8 mouse cellular contexts compared by ENCODE assay signal in genomic region chr2:80446308-80447151, GRCm38 (mm10). TPM values are rescaled to one million over a fixed set of nuclear protein-coding genes. Genes with fewer than 3 reads are reported as not detected.
A peak's percentile ranks its signal among the peaks of the same experiment; 100 is the strongest.
DNase-seq lines count a peak whose midpoint lies in the region; ATAC-seq lines count a peak whose summit lies in the region.

No protein-coding gene starts in this region.

- ATAC-seq in embryonic facial prominence, embryonic 13.5 days (ENCODE audit: insufficient number of reproducible peaks, insufficient read depth, low FRiP score, low TSS enrichment, low read depth): peak; percentile 28
- peak; percentile 49; the same call in 1 of the 2 replicates for ATAC-seq in heart, embryonic 14.5 days (ENCODE audit: insufficient number of reproducible peaks, insufficient read depth, low FRiP score, low read depth)
- peak; percentile 77 for ATAC-seq in kidney, embryonic 15.5 days (replicated peaks; ENCODE audit: low FRiP score)
- no peak for ATAC-seq in liver, embryonic 15.5 days (ENCODE audit: insufficient read depth)

- peaks cover 16% of the 10 kb centered on the region for H3K4me1 ChIP-seq in embryonic facial prominence, embryonic 13.5 days
- 0 out of 4 replicates have a peak, but pooled peaks cover 0 to 2% of the 10 kb centered on the region in 2 experiments for H3K4me1 ChIP-seq in heart, embryonic 14.5 days (ENCODE audit: control insufficient read depth in 2 of 2, insufficient read depth in 2 of 2, low read length in 2 of 2)
- H3K4me1 ChIP-seq in kidney, embryonic 15.5 days: peaks cover 32% of the 10 kb centered on the region
- H3K4me1 ChIP-seq in liver, embryonic 15.5 days (replicated peaks): peaks cover 7% of the 10 kb centered on the region; the same call in 1 of the 2 replicates

- peaks cover 18% of the 10 kb centered on the region for H3K27me3 ChIP-seq in embryonic facial prominence, embryonic 13.5 days
- H3K27me3 ChIP-seq in heart, embryonic 14.5 days (ENCODE audit: control insufficient read depth, insufficient read depth, low read length): no peaks in the 10 kb centered on the region
- H3K27me3 ChIP-seq in kidney, embryonic 15.5 days: peaks cover 14% of the 10 kb centered on the region; the same call in 1 of the 2 replicates
- peaks cover 61% of the 10 kb centered on the region for H3K27me3 ChIP-seq in liver, embryonic 15.5 days

- H3K9me3 ChIP-seq in embryonic facial prominence, embryonic 13.5 days: no peaks in the 10 kb centered on the region
- no peaks in the 10 kb centered on the region for H3K9me3 ChIP-seq in heart, embryonic 14.5 days (ENCODE audit: control insufficient read depth, low read length)
- H3K9me3 ChIP-seq in kidney, embryonic 15.5 days (replicated peaks): 0 out of 2 replicates have a peak, but pooled peaks cover 3% of the 10 kb centered on the region
- H3K9me3 ChIP-seq in liver, embryonic 15.5 days (replicated peaks): no peaks in the 10 kb centered on the region

- peak overlapping the region; percentile 98 for H3K4me2 ChIP-seq in embryonic facial prominence, embryonic 13.5 days
- H3K4me2 ChIP-seq in heart, embryonic 14.5 days (ENCODE audit: low read length): peak overlapping the region; percentile 99
- peak overlapping the region; percentile 99 for H3K4me2 ChIP-seq in kidney, embryonic 15.5 days
- peak overlapping the region; percentile 66 for H3K4me2 ChIP-seq in liver, embryonic 15.5 days

- peak overlapping the region; percentile 81 for H3K9ac ChIP-seq in embryonic facial prominence, embryonic 13.5 days
- H3K9ac ChIP-seq in heart, embryonic 14.5 days (ENCODE audit: low read length): peak overlapping the region; percentile 71
- peak overlapping the region; percentile 58 for H3K9ac ChIP-seq in kidney, embryonic 15.5 days
- H3K9ac ChIP-seq in liver, embryonic 15.5 days: no peak overlapping the region

- no peaks in the 10 kb centered on the region for H3K36me3 ChIP-seq in embryonic facial prominence, embryonic 13.5 days
- H3K36me3 ChIP-seq in heart, embryonic 14.5 days (ENCODE audit: control insufficient read depth, insufficient read depth, low read length): no peaks in the 10 kb centered on the region
- H3K36me3 ChIP-seq in kidney, embryonic 15.5 days: no peaks in the 10 kb centered on the region
- H3K36me3 ChIP-seq in liver, embryonic 15.5 days (replicated peaks): no peaks in the 10 kb centered on the region

- DNase-seq in urinary bladder, adult 2 months (ENCODE audit: low spot score): peak; percentile 25
- DNase-seq in urinary bladder, postnatal 25 days (ENCODE audit: low spot score): no peak
- DNase-seq in ovary, adult 18-20 months (ENCODE audit: low spot score): peak; percentile 1
- no peak for DNase-seq in adipocyte (ENCODE audit: low spot score)

- under 1% methylated on average over 54 of the region's 54 CpGs for WGBS in embryonic facial prominence, embryonic 13.5 days
- under 1% methylated on average over 54 of the region's 54 CpGs for WGBS in heart, embryonic 14.5 days
- WGBS in kidney, embryonic 15.5 days: under 1% methylated on average over 54 of the region's 54 CpGs
- under 1% methylated on average over 54 of the region's 54 CpGs for WGBS in liver, embryonic 15.5 days (ENCODE audit: insufficient replicate concordance)

- peak overlapping the region; percentile 64 for H3K4me3 ChIP-seq in embryonic facial prominence, embryonic 13.5 days
- H3K4me3 ChIP-seq in heart, embryonic 14.5 days (ENCODE audit: control insufficient read depth in 1 of 2, insufficient read depth in 1 of 2, low read depth in 1 of 2, low read length in 2 of 2): peak overlapping the region; percentile 58 to 71
- H3K4me3 ChIP-seq in kidney, embryonic 15.5 days (replicated peaks): peak overlapping the region; percentile 65
- peak overlapping the region; percentile 44 for H3K4me3 ChIP-seq in liver, embryonic 15.5 days (replicated peaks)

- peak overlapping the region; percentile 84 for H3K27ac ChIP-seq in embryonic facial prominence, embryonic 13.5 days
- peak overlapping the region in 1 of 2 experiments; percentile 19; a peak in 1 of 4 replicates for H3K27ac ChIP-seq in heart, embryonic 14.5 days (replicated peaks in 1 of 2; ENCODE audit: control insufficient read depth in 1 of 2, insufficient read depth in 1 of 2, low read depth in 2 of 2, low read length in 2 of 2)
- peak overlapping the region; percentile 84 for H3K27ac ChIP-seq in kidney, embryonic 15.5 days
- no peak overlapping the region for H3K27ac ChIP-seq in liver, embryonic 15.5 days (replicated peaks)

RNA-seq across cellular contexts. Expression of gene Frzb, which starts 0.9 kb away (rescaled TPM):
- polyA plus RNA-seq in urinary bladder, adult 2 months (2012; rRNA removed): 4.6 and 5.6 TPM in 2 replicates
- 34.6 and 49.5 TPM in 2 replicates for polyA plus RNA-seq in embryonic facial prominence, embryonic 13.5 days (2015; fragmentation: Nextera tagmentation; extraction: Ambion mirVana)
- 6.6 and 6.8 TPM in 2 replicates for polyA plus RNA-seq in heart, embryonic 14.5 days (2014; fragmentation: Nextera tagmentation; extraction: Ambion mirVana)
- polyA plus RNA-seq in kidney, embryonic 15.5 days (2015; fragmentation: Nextera tagmentation; extraction: Ambion mirVana): 24.6 and 26.1 TPM in 2 replicates
- 0.74 and 0.97 TPM in 2 replicates for polyA plus RNA-seq in liver, embryonic 15.5 days (2015; fragmentation: Nextera tagmentation; extraction: Ambion mirVana)

Comparison
In these comparisons a context has a peak if more than half of its experiments do, and no peak if none do; other contexts are left out.
1. DNase-seq: peak in urinary bladder, adult 2 months (single experiment) and ovary, adult 18-20 months (single experiment); none in urinary bladder, postnatal 25 days (single experiment) and adipocyte (single experiment).
2. Peak in every context shown above with its lines, with median percentiles within 50 percentile points of each other: H3K4me2 ChIP-seq and H3K4me3 ChIP-seq.